Mouse (Mus musculus): Measurements from ENCODE around the gene Dusp14.

Dusp14 gene

GRCm38 (mm10) chr11:84016147-84016809 is 52.8 kb downstream of the Dusp14 start:
- DNase-seq (ENCODE audit: low read depth, low spot score): no peak

- no peak for DNase-seq (ENCODE audit: low read depth, low spot score)
Observed at GRCm38 (mm10) chr11:84013105-84013504, 56.0 kb downstream of the Dusp14 start.

GRCm38 (mm10) chr11:84011576-84011975 is 57.5 kb downstream of the Dusp14 start:
- DNase-seq (ENCODE audit: low read depth, low spot score): no peak

DNA sequence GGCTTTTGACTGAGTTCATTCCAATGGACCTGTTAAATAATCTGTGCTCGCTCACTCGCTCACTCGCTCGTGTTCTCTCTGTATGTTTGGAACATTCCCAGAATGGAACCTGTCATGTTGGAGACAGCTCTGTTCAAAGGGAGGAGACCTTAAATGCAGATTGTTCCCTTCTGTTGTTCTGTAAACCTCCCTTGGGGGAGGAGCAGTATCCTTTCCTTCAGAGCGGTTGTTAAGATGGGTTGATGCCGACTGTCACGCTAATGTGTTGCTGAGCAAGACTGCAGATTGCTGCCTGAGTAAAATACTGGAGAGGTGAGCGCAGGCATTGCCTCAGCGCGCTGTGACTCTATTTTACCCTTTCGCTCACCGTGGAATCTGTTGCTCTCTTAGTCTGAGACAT is 58.0 kb downstream of the Dusp14 start:
- DNase-seq (ENCODE audit: low read depth, low spot score): no peak

DNA sequence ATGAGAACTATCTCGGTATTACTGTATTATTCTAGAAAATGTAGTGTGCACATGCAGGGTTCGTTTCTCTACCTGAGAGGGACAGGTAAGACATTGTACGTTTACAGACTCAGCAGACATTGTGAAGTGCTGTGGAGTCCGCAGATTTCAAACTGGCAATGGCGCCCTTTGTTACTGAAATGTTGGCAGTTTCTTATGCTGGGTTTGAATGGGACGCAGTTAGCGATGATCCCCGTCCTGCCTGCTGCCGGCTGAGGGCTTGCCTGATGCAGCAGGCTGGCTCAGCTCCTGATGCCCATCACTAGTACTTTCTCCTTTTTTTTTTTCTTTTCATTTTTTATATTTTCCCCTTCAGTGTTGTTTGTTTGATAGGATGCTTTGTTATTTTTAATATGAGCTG is 58.6 kb downstream of the Dusp14 start:
- no peak for DNase-seq (ENCODE audit: low read depth, low spot score)

DNA sequence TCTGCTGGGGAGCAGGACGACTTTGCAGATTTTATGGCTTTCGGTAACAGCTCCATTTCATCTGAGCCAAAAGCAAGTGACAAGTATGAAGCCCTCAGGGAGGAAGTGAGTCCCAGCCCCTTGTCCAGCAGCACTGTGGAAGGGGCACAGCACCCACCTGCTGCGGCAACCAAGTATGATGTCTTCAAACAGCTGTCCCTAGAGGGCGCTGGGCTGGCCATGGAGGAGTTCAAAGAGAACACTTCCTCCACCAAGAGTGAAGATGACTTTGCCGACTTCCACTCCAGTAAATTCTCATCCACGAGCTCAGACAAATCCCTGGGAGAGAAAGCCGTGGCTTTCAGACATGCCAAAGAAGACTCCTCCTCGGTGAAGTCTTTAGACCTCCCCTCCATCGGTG is 60.1 kb downstream of the Dusp14 start:
- DNase-seq (ENCODE audit: low read depth, low spot score): no peak

DNA sequence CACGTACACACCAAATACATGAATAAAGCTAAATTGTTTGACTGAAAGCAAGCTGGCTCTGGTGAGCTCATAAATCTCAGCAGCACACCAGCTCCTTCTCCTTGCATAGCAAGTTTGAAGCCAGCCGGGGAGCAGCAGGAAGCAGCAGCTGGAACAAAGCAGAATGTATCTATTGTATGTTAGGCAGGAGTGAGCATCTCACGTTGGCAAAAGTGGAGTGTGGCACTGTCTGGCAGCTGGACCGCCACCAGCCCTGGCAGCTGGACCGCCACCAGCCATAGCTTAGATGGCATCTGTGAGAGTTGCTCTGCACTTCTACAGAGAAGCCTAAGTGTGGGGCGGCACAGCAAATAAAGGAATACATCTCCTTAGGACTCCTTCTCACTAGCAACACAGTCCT is 65.1 kb downstream of the Dusp14 start:
- DNase-seq (ENCODE audit: low read depth, low spot score): no peak

- no peak for DNase-seq (ENCODE audit: low read depth, low spot score)
Observed at GRCm38 (mm10) chr11:84001257-84001656, 67.8 kb downstream of the Dusp14 start.

DNA sequence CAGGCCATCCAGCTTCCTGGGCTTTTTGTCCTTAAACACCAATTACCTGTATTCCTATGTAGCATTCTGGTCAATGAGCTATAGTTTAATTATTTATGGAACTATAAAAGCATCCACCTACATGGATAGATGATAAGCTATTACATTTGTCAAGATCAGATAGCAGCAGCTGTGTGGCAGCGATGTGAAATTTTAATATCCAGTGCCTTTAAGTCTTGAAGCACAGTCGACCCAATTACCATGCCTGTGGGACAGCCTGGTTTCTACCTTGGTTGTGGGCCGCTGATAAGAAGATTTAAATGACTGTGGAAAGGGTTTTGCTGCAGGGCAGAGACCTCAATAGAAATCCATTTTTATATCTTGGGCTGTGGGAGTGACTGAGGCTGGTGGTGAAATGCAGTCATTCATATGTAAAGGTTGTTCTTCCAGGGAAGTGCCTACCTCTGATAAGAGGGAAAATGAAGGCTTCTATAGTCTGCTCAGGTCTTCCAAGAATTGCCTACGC is 69.6 kb downstream of the Dusp14 start:
- DNase-seq (ENCODE audit: low read depth, low spot score): no peak

GRCm38 (mm10) chr11:83998993-83999392 is 70.1 kb downstream of the Dusp14 start:
- no peak for DNase-seq (ENCODE audit: low read depth, low spot score)

Measured in brain, embryonic 18.5 days (tissue).